Mouse (Mus musculus) layer of hippocampus, adult 18-20 months (tissue): Measurements from ENCODE around the gene 9230102O04Rik. TPM values are rescaled to one million over a fixed set of nuclear protein-coding genes. Genes with fewer than 3 reads are reported as not detected.

Experiments used
- DNase-seq, 2 experiments: peaks; one replicate each; pipeline ENCODE4 v3.0.0; 2022; ENCODE audit warnings: low spot score in 2 of 2
- total RNA-seq, 2 experiments: library from RNA; stranded (reverse); gene quantifications; 2 replicates each; pipeline ENCODE4 v1.2.3; 2021

The 9230102O04Rik gene
- total RNA-seq, 2 experiments from 2014 or later, result not detected

- no peak for DNase-seq
These were observed 16.7 kb downstream of the 9230102O04Rik start for GRCm38 (mm10) chr2:9872682-9873081.

GRCm38 (mm10) chr2:9871798-9872197 lies 17.5 kb downstream of the 9230102O04Rik start:
- DNase-seq, result no peak

DNA sequence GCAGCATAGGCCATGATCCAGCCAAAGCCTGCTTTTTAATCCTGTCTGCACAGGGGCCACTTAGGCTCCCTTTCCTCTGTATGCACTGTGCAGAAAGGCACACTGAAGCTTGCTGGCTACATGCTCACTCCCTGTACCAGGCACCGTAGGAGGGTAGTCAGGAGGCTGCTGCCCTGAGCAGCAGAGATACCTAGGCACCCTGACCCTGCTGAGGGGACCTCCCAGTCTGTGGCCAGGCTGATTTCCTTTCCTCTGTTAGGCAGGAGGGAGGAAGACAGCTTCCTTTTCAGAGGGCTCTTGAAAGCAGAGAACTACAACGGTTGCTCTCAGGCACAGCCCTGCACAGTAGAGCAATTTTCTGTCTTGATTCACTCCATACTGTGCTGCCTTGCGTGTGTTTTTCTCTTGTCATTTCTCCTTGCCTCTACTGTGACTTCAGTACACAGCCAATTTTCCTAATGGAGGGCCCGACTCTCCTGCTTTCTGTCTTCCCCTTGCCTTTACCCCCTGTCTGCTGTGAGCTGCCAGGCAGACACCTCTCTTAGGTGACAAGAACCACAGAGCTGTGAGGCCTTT lies 18.1 kb downstream of the 9230102O04Rik start:
- no peak for DNase-seq

DNA sequence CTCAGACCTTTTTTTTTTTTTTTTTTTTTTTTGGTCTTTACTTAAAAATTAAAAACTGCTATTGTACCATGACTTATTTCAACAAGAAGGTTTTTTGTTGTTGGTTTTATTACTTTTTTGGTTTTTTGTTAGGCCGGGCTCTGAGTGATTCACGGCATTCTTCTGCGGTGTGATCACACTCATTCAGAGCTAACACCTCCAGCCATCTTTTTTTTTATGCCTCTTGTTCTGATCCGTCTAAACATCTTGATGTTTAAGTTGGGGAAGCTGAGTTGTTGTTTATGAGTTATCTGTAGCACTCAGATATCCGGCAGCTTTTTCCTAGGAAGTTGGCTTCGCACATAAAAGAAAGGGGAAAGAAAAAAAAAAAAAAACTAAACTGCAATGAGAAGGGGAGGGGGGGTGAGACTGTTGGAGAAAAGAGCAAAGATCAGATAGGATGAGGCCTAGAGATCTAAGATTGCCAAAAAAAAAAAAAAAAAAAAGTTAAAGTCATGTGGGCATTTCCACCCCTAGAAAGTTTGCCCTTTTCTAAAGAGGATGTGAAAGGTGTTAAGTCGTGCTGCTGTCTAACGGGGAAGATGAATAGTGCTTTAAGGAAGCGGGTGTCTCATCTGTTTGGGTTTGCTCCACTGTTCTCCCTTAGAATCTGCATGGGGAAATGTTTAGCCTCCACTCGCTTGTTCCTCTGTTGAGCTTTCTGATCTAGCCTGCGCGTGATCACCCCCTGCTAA lies 22.1 kb downstream of the 9230102O04Rik start:
- DNase-seq, result no peak

DNA sequence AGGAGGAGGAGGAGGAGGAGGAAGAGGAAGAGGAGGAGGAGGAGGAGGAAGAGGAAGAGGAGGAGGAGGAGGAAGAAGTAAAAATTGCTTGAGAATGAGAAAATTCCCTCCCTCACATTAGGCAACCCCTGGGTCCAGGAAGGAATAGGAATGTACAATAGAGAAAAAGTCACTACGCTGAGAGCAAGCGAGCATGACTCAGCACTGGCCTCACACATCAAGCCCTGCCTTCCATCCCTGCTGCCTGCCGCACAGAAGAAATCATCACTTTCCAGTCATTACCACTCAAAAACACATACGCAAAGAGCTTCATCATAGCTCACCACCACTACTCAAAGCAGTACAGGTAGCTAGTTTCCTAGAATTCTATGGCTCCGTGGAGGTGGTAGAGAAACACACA lies 28.6 kb downstream of the 9230102O04Rik start:
- DNase-seq, result no peak

DNA sequence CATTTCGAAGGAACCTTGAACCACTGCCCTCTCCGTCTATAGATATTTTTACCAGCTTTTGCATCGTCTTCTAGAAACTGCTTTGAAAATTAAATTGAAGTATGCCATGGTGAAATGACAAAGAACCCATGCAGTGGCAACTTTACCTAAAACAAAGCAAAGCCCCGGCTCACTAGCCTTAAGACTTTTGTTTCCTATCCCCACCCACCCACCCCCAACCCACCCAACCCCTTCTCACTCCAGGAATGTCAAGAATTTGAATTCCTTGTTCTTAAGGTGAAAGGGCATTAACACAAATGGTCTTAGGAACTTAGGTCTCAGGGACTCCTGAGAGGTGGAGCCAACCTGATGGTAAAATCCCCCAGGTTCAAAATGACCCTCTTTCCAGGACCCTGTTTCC lies 33.5 kb downstream of the 9230102O04Rik start:
- DNase-seq, result no peak

DNA sequence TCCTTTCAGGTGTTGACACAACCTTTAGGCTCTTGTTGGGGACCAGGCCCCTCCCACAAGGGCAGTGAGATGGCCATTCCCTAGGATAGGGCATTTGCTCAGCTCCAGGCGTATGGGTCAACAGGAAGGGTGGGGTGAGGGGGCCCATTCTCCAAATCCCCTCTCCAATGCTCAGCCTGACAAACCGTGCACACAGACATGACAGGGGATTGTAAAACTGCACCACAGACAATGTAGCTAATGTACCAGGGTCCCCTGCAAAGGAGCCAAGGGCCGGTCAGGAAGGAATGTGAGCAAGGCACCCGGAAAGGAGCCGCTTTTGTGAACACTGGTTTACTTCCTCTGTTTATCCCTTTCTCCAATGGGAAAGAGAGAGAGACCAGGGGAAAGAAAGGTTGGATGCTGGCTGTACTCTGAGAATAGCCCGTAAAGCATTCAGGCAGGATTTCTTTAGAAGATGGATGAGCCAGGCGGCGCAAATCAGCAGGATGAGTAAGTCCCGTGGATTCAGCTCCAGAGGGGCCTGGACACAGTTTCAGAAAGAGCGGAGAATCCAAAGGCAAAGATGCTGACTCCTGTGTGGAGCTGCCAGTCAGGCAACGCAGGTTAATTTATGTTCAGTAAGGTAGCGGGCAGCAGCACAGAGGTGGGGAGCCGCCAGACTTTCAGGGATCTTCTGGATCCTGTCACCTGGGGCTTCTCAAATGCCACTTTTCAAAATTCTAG lies 36.3 kb downstream of the 9230102O04Rik start:
- no peak for DNase-seq

GRCm38 (mm10) chr2:9835195-9835594 lies 54.1 kb downstream of the 9230102O04Rik start:
- DNase-seq, result no peak

DNA sequence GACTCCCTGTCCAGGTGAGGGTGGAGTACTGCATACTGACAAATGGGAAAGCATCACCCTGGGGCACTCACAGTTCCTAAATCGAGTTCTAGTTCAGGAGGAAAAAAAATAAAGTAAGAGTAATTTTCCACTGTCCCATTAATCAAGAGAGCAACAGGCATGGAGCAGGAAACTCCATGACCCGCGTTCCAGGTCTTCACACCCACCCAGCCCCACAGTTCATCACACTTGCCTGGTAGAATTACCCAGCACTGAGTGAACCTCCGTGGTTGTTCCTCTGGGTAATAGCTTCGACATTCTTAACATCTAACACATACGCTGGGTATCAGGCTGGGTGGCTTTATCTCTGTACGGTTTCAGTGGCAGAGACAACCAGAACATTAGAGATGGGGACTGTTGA lies 55.6 kb downstream of the 9230102O04Rik start:
- no peak for DNase-seq

Other genes with a start within 250 kb of the 9230102O04Rik start
- gene 4930412O13Rik, start 8.3 kb downstream of the 9230102O04Rik start, total RNA-seq, result not detected
- gene Gata3, start 494 bp upstream of the 9230102O04Rik start, total RNA-seq, result not detected
- 10 to 100 TPM; 15.6 to 16.2 TPM for gene Taf3, start 159.1 kb upstream of the 9230102O04Rik start, total RNA-seq
- 100 to 1,000 TPM; 256 to 261 TPM for gene Atp5c1, start 191.0 kb upstream of the 9230102O04Rik start, total RNA-seq
- gene Kin, start 191.1 kb upstream of the 9230102O04Rik start, total RNA-seq, result 10 to 100 TPM; 10.3 to 10.4 TPM
- gene Itih2, start 241.9 kb upstream of the 9230102O04Rik start, total RNA-seq, result 1 to 10 TPM; 1.2 to 1.5 TPM